Mouse (Mus musculus): ENCODE data around the gene Olfr1312. TPM values are rescaled to one million over a fixed set of nuclear protein-coding genes. Genes with fewer than 3 reads are reported as not detected.

Olfr1312 gene
- polyA plus RNA-seq, 2 experiments: not detected

DNA sequence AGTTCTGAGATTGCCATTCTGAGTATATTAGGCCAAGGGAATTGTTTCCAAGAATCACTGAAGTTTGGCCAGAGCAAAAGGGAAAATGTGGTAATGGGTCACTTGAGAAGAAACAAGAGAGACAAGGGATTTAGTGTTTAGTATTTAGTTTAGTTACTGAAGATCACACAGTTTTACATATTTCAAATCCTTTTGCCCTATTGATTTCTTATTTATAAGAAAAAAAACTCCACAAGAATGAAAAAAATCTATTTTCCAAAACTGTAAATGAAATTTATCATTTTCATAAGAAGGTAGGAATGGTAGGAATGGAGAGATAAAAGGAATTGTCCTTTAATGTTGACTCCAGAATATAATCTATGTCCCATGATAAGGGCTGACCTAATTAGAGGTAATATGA is 37.4 kb downstream of the Olfr1312 start, which contains the start of gene Olfr1310:
TSS of gene Olfr1310 (minus strand) at position 101 of the 400 bp plus-strand sequence.
- no peaks in the 10 kb centered on the region for H3K27me3 ChIP-seq (ENCODE audit: control insufficient read depth, insufficient read depth, low read length)
- H3K36me3 ChIP-seq (ENCODE audit: control insufficient read depth, insufficient read depth, low read length): no peaks in the 10 kb centered on the region
- ATAC-seq (ENCODE audit: low FRiP score, low read depth) (no peak), DNase-seq (ENCODE audit: low spot score) (no peak)
- H3K4me1 ChIP-seq (ENCODE audit: control insufficient read depth, insufficient read depth, low read length): no peaks in the 10 kb centered on the region
- TF ChIP-seq POLR2A (IDR thresholded peaks at IDR 0.05; ENCODE audit: borderline replicate concordance, extremely low read depth, insufficient read depth, insufficient read length): no peak
- no peak within 1 kb of the TSS for H3K27ac ChIP-seq (replicated peaks; ENCODE audit: low read depth, low read length)
- H3K9me3 ChIP-seq (ENCODE audit: control insufficient read depth, low read length): no peaks in the 10 kb centered on the region
- no peak within 1 kb of the TSS for H3K4me2 ChIP-seq (replicated peaks; ENCODE audit: low read depth, low read length, severe bottlenecking)
- H3K4me3 ChIP-seq (replicated peaks; ENCODE audit: low read length): no peak within 1 kb of the TSS
- no peak within 1 kb of the TSS for H3K9ac ChIP-seq (ENCODE audit: low read depth, low read length, severe bottlenecking)

DNA sequence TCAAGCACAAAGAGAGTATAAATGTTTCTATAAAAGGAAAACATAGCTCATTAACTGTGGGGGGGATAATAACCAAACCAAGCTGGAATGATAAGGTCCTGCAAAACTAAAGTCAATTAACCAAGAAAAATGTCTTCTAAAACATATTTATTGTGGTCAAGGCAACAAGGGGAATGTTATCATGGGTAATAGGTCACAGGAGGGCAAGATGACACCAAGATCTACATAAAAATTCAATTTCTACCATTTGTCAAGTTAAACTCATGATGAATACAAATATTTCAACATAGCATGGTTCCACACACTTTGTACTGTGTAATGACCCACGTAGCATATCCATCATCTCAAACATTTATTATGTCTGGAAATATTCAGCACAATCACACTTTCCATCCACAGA is 59.9 kb downstream of the Olfr1312 start, which contains the start of gene Olfr1309:
TSS of gene Olfr1309 (minus strand) at position 101 of the 400 bp plus-strand sequence.
- Histone ChIP-seq H3K4me1 (ENCODE audit: control insufficient read depth, insufficient read depth, low read length) (no peaks in the 10 kb centered on the region), H3K27me3 (ENCODE audit: control insufficient read depth, insufficient read depth, low read length) (no peaks in the 10 kb centered on the region), H3K36me3 (ENCODE audit: control insufficient read depth, insufficient read depth, low read length) (no peaks in the 10 kb centered on the region), H3K9me3 (ENCODE audit: control insufficient read depth, low read length) (no peaks in the 10 kb centered on the region), H3K27ac (replicated peaks; ENCODE audit: low read depth, low read length) (no peak within 1 kb of the TSS), H3K4me3 (replicated peaks; ENCODE audit: low read length) (no peak within 1 kb of the TSS), H3K9ac (ENCODE audit: low read depth, low read length, severe bottlenecking) (no peak within 1 kb of the TSS), H3K4me2 (replicated peaks; ENCODE audit: low read depth, low read length, severe bottlenecking) (no peak within 1 kb of the TSS)
- DNase-seq (ENCODE audit: low spot score) (no peak), ATAC-seq (ENCODE audit: low FRiP score, low read depth) (no peak)
- 64% methylated on average over 1 of the region's 1 CpGs for WGBS
- no peak for TF ChIP-seq POLR2A (IDR thresholded peaks at IDR 0.05; ENCODE audit: borderline replicate concordance, extremely low read depth, insufficient read depth, insufficient read length)

Other genes starting within 250 kb of the Olfr1312 start
- not detected in 2 replicates for gene Olfr1303, start 229.9 kb downstream of the Olfr1312 start, polyA plus RNA-seq (2012; rRNA removed)
- not detected in 2 replicates for gene Olfr1303, start 229.9 kb downstream of the Olfr1312 start, polyA plus RNA-seq (2014; fragmentation: Nextera tagmentation; extraction: Ambion mirVana)
- not detected in 2 replicates for gene Olfr1305, start 173.1 kb downstream of the Olfr1312 start, polyA plus RNA-seq (2012; rRNA removed)
- not detected in 2 replicates for gene Olfr1305, start 173.1 kb downstream of the Olfr1312 start, polyA plus RNA-seq (2014; fragmentation: Nextera tagmentation; extraction: Ambion mirVana)
- gene Olfr1306, start 134.0 kb downstream of the Olfr1312 start, polyA plus RNA-seq (2012; rRNA removed): not detected in 2 replicates
- not detected in 2 replicates for gene Olfr1306, start 134.0 kb downstream of the Olfr1312 start, polyA plus RNA-seq (2014; fragmentation: Nextera tagmentation; extraction: Ambion mirVana)
- not detected in 2 replicates for gene Olfr1307, start 100.8 kb downstream of the Olfr1312 start, polyA plus RNA-seq (2012; rRNA removed)
- gene Olfr1307, start 100.8 kb downstream of the Olfr1312 start, polyA plus RNA-seq (2014; fragmentation: Nextera tagmentation; extraction: Ambion mirVana): 0.01 TPM in 1 of 2 replicates, not detected in the other
- not detected in 2 replicates for gene Olfr1308, start 85.3 kb downstream of the Olfr1312 start, polyA plus RNA-seq (2012; rRNA removed)
- not detected in 2 replicates for gene Olfr1308, start 85.3 kb downstream of the Olfr1312 start, polyA plus RNA-seq (2014; fragmentation: Nextera tagmentation; extraction: Ambion mirVana)
- not detected in 2 replicates for gene Olfr1309, start 60.0 kb downstream of the Olfr1312 start, polyA plus RNA-seq (2012; rRNA removed)
- not detected in 2 replicates for gene Olfr1309, start 60.0 kb downstream of the Olfr1312 start, polyA plus RNA-seq (2014; fragmentation: Nextera tagmentation; extraction: Ambion mirVana)
- gene Olfr1310, start 37.5 kb downstream of the Olfr1312 start, polyA plus RNA-seq (2012; rRNA removed): 0.01 TPM in 1 of 2 replicates, not detected in the other
- not detected in 2 replicates for gene Olfr1310, start 37.5 kb downstream of the Olfr1312 start, polyA plus RNA-seq (2014; fragmentation: Nextera tagmentation; extraction: Ambion mirVana)
- gene Olfr1311, start 25.8 kb downstream of the Olfr1312 start, polyA plus RNA-seq (2012; rRNA removed): not detected in 2 replicates
- not detected in 2 replicates for gene Olfr1311, start 25.8 kb downstream of the Olfr1312 start, polyA plus RNA-seq (2014; fragmentation: Nextera tagmentation; extraction: Ambion mirVana)
- not detected in 2 replicates for gene Olfr1313, start 27.6 kb upstream of the Olfr1312 start, polyA plus RNA-seq (2012; rRNA removed)
- gene Olfr1313, start 27.6 kb upstream of the Olfr1312 start, polyA plus RNA-seq (2014; fragmentation: Nextera tagmentation; extraction: Ambion mirVana): not detected in 2 replicates
- gene Olfr1314, start 46.5 kb upstream of the Olfr1312 start, polyA plus RNA-seq (2012; rRNA removed): 0.10 TPM in 1 of 2 replicates, not detected in the other
- gene Olfr1314, start 46.5 kb upstream of the Olfr1312 start, polyA plus RNA-seq (2014; fragmentation: Nextera tagmentation; extraction: Ambion mirVana): not detected in 2 replicates
- gene Olfr1315-ps1, start 65.2 kb upstream of the Olfr1312 start, polyA plus RNA-seq (2012; rRNA removed): not detected in 2 replicates
- not detected in 2 replicates for gene Olfr1315-ps1, start 65.2 kb upstream of the Olfr1312 start, polyA plus RNA-seq (2014; fragmentation: Nextera tagmentation; extraction: Ambion mirVana)
- 0.05 TPM in 1 of 2 replicates, not detected in the other for gene Olfr1316, start 84.7 kb upstream of the Olfr1312 start, polyA plus RNA-seq (2012; rRNA removed)
- gene Olfr1316, start 84.7 kb upstream of the Olfr1312 start, polyA plus RNA-seq (2014; fragmentation: Nextera tagmentation; extraction: Ambion mirVana): not detected in 2 replicates
- not detected in 2 replicates for gene Olfr1317, start 90.1 kb upstream of the Olfr1312 start, polyA plus RNA-seq (2012; rRNA removed)
- not detected in 2 replicates for gene Olfr1317, start 90.1 kb upstream of the Olfr1312 start, polyA plus RNA-seq (2014; fragmentation: Nextera tagmentation; extraction: Ambion mirVana)
- gene Olfr1318, start 104.0 kb upstream of the Olfr1312 start, polyA plus RNA-seq (2012; rRNA removed): not detected in 2 replicates
- gene Olfr1318, start 104.0 kb upstream of the Olfr1312 start, polyA plus RNA-seq (2014; fragmentation: Nextera tagmentation; extraction: Ambion mirVana): not detected in 2 replicates
- gene Lpcat4, start 189.2 kb upstream of the Olfr1312 start, polyA plus RNA-seq (2012; rRNA removed): 39.9 and 64.6 TPM in 2 replicates
- gene Lpcat4, start 189.2 kb upstream of the Olfr1312 start, polyA plus RNA-seq (2014; fragmentation: Nextera tagmentation; extraction: Ambion mirVana): 19.7 and 20.9 TPM in 2 replicates
- not detected in 2 replicates for gene Nutm1, start 209.1 kb upstream of the Olfr1312 start, polyA plus RNA-seq (2012; rRNA removed)
- not detected in 2 replicates for gene Nutm1, start 209.1 kb upstream of the Olfr1312 start, polyA plus RNA-seq (2014; fragmentation: Nextera tagmentation; extraction: Ambion mirVana)
- 147 and 150 TPM in 2 replicates for gene Nop10, start 211.7 kb upstream of the Olfr1312 start, polyA plus RNA-seq (2012; rRNA removed)
- 193 and 210 TPM in 2 replicates for gene Nop10, start 211.7 kb upstream of the Olfr1312 start, polyA plus RNA-seq (2014; fragmentation: Nextera tagmentation; extraction: Ambion mirVana)
- gene Slc12a6, start 215.6 kb upstream of the Olfr1312 start, polyA plus RNA-seq (2012; rRNA removed): 32.5 TPM in 2 replicates
- 14.1 and 15.4 TPM in 2 replicates for gene Slc12a6, start 215.6 kb upstream of the Olfr1312 start, polyA plus RNA-seq (2014; fragmentation: Nextera tagmentation; extraction: Ambion mirVana)
- gene Gm21985, start 216.1 kb upstream of the Olfr1312 start, polyA plus RNA-seq (2012; rRNA removed): 0.03 TPM in 1 of 2 replicates, not detected in the other
- gene Gm21985, start 216.1 kb upstream of the Olfr1312 start, polyA plus RNA-seq (2014; fragmentation: Nextera tagmentation; extraction: Ambion mirVana): not detected in 2 replicates